Mouse (Mus musculus): ENCODE results near the gene Pald1.

- TF ChIP-seq ZC3H11A (IDR thresholded peaks at IDR 0.05; ENCODE audit: borderline replicate concordance, low read depth, low read length) (no peak), MAFK (IDR thresholded peaks at IDR 0.05; ENCODE audit: insufficient read depth, low read depth, low read length) (no peak), ZNF384 (IDR thresholded peaks at IDR 0.05; ENCODE audit: low read depth, low read length) (no peak)
Measured at GRCm38 (mm10) chr10:61328927-61329326, 54.4 kb downstream of the Pald1 start.

All from ES-E14 (cell line).